Mouse (Mus musculus) spleen, postnatal 36 days (tissue): ENCODE results near the gene Mdga2.

ENCODE experiments used
- DNase-seq, 2 experiments: peaks; one replicate each; pipeline ENCODE4 v3.0.0; 2022; ENCODE audit warnings: low spot score in 2 of 2, mixed read lengths in 1 of 2

Mdga2 gene

GRCm38 (mm10) chr12:66702781-66703180 is 519.6 kb downstream of the Mdga2 start:
- no peak for DNase-seq

DNA sequence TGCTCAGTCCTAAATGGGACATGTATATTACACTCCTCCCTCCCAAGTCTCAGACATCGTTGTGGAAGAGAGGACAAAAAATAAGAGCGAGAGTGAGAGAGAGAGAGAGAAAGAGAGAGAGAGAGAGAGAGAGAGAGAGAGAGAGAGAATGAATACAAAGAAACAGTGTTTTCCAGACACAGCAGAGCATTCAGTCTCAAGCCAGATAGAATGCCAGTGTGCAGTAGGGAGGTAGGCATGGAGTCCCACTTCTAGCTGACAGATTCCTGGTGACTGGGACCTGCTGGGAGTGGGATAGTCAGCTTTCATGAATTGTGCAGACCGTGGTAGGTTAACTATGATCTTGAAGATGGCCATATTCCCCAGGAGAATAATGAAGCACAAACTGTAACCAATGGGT is 542.8 kb downstream of the Mdga2 start:
- DNase-seq = no peak

GRCm38 (mm10) chr12:66648605-66649552 is 573.5 kb downstream of the Mdga2 start:
- no peak for DNase-seq

DNA sequence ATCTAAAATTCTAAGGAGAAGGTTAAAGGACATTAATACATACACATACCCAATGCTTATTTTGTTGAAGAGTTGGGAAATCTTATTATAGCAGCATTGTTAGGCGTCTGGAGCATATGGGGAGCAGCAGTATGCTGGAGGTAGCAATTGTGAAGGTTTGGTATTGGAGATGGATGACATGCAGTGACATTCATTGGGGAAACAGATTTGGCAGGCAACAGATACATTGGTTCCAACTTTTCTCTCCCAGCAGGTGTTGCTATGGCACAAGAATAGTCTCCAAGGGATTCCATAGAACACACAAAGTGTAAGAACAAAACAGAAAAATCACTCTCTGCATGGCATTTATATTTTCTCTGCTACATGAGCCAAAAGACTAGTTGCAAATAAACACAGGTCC is 581.9 kb downstream of the Mdga2 start:
- DNase-seq = no peak

GRCm38 (mm10) chr12:66619944-66620343 is 602.4 kb downstream of the Mdga2 start:
- DNase-seq = no peak

- DNase-seq = no peak
These were observed 630.6 kb downstream of the Mdga2 start for GRCm38 (mm10) chr12:66591617-66592230.

GRCm38 (mm10) chr12:66565396-66565795 is 657.0 kb downstream of the Mdga2 start:
- no peak for DNase-seq

DNA sequence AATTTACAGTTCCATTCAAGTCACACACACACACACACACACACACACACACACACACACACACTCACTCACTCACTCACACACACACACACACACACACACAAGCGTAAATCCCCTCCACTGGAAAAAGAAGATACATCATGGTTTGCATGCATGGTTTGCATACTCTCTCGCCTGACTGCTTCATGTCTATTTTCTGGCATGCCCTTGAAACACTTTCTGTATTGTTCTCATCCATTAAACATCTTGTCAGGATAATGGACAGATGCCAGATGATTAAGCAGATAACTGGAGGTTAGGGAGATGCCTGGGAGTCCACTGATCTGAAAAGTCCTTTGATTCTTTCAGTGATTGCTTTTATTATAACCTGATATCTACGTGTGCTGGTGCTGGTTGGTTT is 665.5 kb downstream of the Mdga2 start:
- DNase-seq = no peak

- no peak for DNase-seq
These were observed 666.0 kb downstream of the Mdga2 start for GRCm38 (mm10) chr12:66556178-66556820.

- DNase-seq = no peak
These were observed 697.4 kb downstream of the Mdga2 start for GRCm38 (mm10) chr12:66524973-66525372.

DNA sequence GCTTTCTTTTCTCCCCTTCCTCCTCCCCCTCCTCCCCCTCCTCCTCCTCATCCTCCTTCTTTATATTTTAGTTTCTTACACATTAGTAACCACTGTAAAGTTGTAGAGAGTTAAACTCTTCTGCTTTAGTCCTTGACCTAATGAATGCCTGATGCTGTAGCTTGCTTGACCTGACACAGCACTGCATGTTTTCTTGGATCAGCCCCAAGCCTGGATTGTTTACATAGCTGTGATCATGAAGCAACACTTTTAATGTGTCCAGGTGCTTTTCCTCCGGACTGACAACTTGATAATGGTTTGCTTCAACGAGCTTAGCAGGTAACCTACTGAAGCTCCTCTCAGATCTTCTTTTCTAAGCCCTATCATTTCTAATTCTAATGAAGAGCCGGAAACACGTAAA is 723.1 kb downstream of the Mdga2 start:
- no peak for DNase-seq

DNA sequence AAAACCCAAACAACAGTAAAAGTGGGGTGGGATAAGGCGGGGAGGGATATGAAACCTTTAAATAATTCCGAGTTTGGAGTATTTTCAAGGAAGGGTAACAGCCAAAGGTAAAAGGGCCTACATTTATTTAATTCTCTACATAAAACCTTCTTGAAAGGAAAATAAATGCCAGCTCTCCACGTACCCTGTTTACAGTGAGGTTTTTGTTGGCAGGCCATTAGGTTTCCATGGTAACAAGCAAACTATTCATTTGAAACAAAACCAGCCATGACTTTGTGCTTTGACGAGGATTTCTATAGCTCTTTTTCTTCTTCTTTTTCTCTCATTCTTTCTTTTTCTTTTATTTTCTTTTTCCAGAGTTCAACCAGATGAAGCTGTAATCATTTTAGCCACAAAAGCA is 751.5 kb downstream of the Mdga2 start:
- no peak for DNase-seq

GRCm38 (mm10) chr12:66470243-66470863 is 752.0 kb downstream of the Mdga2 start:
- no peak for DNase-seq

GRCm38 (mm10) chr12:66465516-66465915 is 756.8 kb downstream of the Mdga2 start:
- no peak for DNase-seq

DNA sequence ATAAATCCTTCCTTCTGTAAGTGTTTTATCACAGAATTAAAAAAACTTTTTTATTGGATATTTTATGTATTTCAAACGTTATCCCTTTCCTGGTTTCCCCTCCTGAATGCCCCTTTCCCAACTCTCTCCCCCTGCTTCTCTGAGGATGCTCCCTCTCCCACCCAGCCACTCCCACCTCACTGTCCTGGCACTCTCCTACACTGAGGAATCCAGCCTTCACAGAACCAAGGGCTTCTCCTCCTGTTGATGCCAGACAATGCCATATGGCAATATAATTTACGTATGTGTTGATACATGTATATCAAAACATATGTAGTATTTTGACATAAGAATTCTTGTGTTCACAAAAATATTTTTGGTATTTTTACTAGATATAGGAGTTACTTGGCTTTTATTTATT is 779.0 kb downstream of the Mdga2 start:
- DNase-seq = no peak
